Mouse (Mus musculus): ENCODE measurements around the gene Chrdl2.

DNA sequence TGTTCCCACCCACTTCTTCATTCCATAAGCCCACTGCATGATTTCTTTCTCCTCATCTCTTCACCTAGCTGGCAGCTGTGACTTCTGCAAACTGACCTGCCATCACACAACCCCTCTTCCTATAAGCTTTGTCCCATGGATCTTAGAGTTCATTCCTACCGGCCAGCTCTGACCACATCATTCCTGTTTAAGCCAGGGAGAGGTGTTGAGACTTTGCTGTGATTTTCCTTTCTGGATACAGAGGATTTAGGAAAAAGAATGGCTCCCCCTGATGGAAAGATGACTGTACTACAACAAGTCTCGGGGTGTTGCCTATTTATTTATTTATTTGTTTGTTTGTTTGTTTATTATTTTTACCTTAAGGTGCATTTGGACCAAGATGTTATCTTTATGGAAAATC lies 24.7 kb upstream of the Chrdl2 start:
- TF ChIP-seq POLR2A (IDR thresholded peaks at IDR 0.05; ENCODE audit: borderline replicate concordance, low read depth, low read length) = no peak
- TF ChIP-seq CTCF (IDR thresholded peaks at IDR 0.05; ENCODE audit: low read depth, low read length) = no peak

All from bone marrow macrophage, adult 2 months (primary cell).